Mouse (Mus musculus): ENCODE measurements around the gene Irak4. TPM values are rescaled to one million over a fixed set of nuclear protein-coding genes. Genes with fewer than 3 reads are reported as not detected.
A peak's percentile ranks its signal among the peaks of the same experiment; 100 is the strongest.

The Irak4 gene
- 1.3 and 1.5 TPM in 2 replicates for polyA plus RNA-seq (2015; fragmentation: Nextera tagmentation; extraction: Ambion mirVana)

DNA sequence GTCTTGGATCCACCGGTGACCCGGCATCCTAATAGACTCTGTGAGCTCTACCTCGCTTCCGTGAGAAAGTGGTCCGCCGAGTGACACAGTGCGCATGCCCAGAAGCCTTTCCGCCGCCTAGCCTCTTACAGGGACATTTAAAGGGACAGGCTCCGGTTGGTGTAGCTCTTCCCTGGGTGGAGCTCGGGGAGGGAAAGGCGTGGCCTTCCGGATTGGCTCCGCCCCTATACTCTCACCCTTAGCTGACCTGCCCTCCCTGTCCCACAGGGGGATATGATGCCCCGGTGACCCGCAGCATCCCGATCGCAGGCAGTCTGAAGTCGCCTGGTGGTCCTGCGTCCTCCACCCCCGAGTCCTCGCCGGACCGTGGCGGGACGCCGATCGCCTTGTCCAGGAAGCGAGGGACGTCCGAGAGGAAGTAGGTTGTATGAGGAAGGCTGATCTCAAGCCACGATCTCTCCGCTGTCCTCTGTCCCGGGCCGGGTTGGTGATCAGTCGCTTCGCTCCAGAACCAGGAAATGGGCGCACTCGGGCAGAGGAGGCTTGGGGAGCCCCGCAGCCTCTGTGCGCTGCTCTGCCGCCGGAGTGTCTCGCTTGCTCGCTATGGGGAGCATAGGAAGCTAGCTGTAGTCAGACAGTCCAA lies at the start of gene Irak4, which contains the start of gene Pus7l:
Gene Irak4, plus strand, starts transcription at position 235 of the 643 bp plus-strand sequence.
Gene Pus7l, minus strand, starts transcription at position 139 of the 643 bp plus-strand sequence.
- WGBS = under 1% methylated on average over 45 of the region's 45 CpGs
- Histone ChIP-seq H3K36me3 (ENCODE audit: control insufficient read depth, insufficient read depth, low read length) (no peaks in the 10 kb centered on the region), H3K4me2 (ENCODE audit: low read length) (peak within 1 kb of the TSS; percentile 67), H3K9me3 (replicated peaks; ENCODE audit: control insufficient read depth, low read length, poor library complexity, severe bottlenecking) (no peaks in the 10 kb centered on the region), H3K4me3 (ENCODE audit: low read depth, low read length) (peak within 1 kb of the TSS; percentile 88), H3K9ac (ENCODE audit: low read depth, low read length) (peak within 1 kb of the TSS; percentile 76), H3K27ac (ENCODE audit: low read length) (peak within 1 kb of the TSS; percentile 70), H3K4me1 (ENCODE audit: control insufficient read depth, insufficient read depth, low read length) (peaks cover 2% of the 10 kb centered on the region; the same call in 1 of the 2 replicates), H3K27me3 (ENCODE audit: control insufficient read depth, insufficient read depth, low read depth, low read length) (no peaks in the 10 kb centered on the region)
- peak; percentile 97 for ATAC-seq

DNA sequence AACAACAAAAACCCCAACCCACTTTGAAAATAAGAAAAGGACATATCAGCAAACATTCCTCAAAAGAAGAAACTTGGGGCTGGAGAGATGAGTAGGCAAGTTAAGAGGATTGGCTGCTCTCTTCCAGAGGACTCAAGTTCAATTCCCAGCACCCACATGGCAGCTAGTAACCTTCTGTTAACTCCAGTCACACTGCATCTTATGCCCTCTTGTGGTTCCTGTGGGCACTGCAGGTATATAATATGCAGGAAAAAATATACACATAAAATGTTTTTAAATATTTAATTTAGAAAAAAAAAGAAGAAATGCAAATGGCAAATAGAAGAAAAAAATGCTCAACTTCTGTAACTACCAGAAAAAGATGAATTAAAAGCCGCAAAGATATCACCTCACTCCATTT lies 49.0 kb upstream of the Irak4 start:
- H3K9me3 ChIP-seq (replicated peaks; ENCODE audit: control insufficient read depth, low read length, poor library complexity, severe bottlenecking) = 0 out of 2 replicates have a peak, but pooled peaks cover 3% of the 10 kb centered on the region
- no peak overlapping the region for H3K9ac ChIP-seq (ENCODE audit: low read depth, low read length)
- no peak overlapping the region for H3K4me3 ChIP-seq (ENCODE audit: low read depth, low read length)
- H3K27me3 ChIP-seq (ENCODE audit: control insufficient read depth, insufficient read depth, low read depth, low read length) = no peaks in the 10 kb centered on the region
- H3K4me2 ChIP-seq (ENCODE audit: low read length) = no peak overlapping the region
- 100% methylated on average over 1 of the region's 1 CpGs for WGBS
- H3K36me3 ChIP-seq (ENCODE audit: control insufficient read depth, insufficient read depth, low read length) = no peaks in the 10 kb centered on the region
- H3K27ac ChIP-seq (ENCODE audit: low read length) = no peak overlapping the region
- no peaks in the 10 kb centered on the region for H3K4me1 ChIP-seq (ENCODE audit: control insufficient read depth, insufficient read depth, low read length)
- ATAC-seq = no peak

DNA sequence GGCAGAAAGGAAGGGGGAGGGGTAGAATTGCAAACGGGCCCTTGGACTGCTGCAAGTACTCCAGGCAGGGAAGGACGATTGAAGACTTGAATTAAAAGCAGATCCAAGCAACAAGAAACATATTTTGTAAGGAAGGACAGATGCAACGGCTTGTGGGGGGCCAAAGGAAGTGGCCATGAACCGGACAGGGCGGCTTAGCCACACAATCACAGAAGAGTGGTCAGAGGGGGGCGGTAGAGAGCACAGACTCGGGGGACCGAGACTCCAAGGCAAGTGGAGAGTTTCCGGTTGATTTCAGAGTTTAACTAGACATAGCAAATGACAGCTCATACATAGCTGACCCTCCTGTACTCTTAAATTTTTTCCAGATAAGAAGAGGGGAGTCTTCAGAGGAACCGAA lies 47.5 kb upstream of the Irak4 start:
- H3K9me3 ChIP-seq (replicated peaks; ENCODE audit: control insufficient read depth, low read length, poor library complexity, severe bottlenecking) = 0 out of 2 replicates have a peak, but pooled peaks cover 3% of the 10 kb centered on the region
- H3K4me1 ChIP-seq (ENCODE audit: control insufficient read depth, insufficient read depth, low read length) = no peaks in the 10 kb centered on the region
- ATAC-seq = no peak
- no peak overlapping the region for H3K9ac ChIP-seq (ENCODE audit: low read depth, low read length)
- no peak overlapping the region for H3K4me3 ChIP-seq (ENCODE audit: low read depth, low read length)
- 77% methylated on average over 10 of the region's 10 CpGs for WGBS
- H3K27ac ChIP-seq (ENCODE audit: low read length) = no peak overlapping the region
- H3K36me3 ChIP-seq (ENCODE audit: control insufficient read depth, insufficient read depth, low read length) = no peaks in the 10 kb centered on the region
- H3K4me2 ChIP-seq (ENCODE audit: low read length) = no peak overlapping the region
- no peaks in the 10 kb centered on the region for H3K27me3 ChIP-seq (ENCODE audit: control insufficient read depth, insufficient read depth, low read depth, low read length)

DNA sequence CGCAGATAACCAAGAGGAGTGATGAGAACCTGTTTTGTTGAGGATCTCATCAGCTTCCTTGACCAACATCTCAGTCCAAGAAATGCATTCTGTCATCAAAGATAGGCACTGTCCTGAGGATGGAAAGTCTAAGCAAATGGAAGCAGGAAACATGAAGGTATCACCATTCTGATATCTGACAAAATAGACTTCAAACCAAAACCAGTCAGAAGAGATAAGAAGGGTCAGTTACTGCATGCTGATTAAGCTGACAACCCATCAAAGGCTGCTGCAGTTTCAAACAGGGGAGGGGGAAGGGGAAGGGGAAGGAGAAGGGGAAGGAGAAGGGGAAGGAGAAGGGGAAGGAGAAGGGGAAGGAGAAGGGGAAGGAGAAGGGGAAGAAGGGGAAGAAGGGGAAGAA lies 44.2 kb upstream of the Irak4 start:
- no peak overlapping the region for H3K27ac ChIP-seq (ENCODE audit: low read length)

DNA sequence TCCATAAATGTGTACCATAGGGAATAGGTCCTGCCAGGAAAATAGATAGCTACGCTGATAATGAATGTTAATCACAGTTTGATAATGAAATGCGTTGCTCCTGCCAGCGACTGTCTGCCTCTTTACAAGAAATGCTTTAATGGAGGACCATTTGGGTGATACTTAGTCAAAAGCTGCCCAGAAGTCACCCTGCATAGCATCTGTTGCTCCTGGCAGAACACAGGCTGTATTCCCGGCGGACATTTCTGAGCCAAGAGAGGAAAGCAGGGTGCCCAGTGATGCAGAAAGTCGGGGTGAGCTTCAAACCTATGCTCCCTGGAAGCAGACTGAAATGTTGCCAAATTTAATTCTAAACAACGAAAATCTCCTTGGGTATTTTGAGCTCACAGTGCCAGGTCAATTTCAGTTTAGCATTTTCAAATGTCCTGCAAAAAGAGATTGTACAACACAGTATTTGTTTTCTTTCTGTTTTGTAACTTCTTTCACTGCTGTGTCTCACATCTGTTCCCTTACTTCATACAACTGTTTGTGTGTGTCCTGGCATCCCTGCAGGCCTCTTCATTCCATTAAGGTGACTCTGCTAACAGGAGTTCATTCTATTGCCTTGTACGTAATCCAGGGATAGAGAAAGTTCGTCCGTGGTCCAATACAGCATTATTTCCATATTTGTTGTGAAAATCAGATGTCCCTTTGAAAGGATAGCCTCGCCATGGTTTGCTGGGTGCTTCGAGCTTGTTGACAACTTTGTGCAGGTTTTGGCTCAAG lies 39.8 kb upstream of the Irak4 start:
- Histone ChIP-seq H3K9ac (ENCODE audit: low read depth, low read length) (no peak overlapping the region), H3K27ac (ENCODE audit: low read length) (no peak overlapping the region), H3K4me1 (ENCODE audit: control insufficient read depth, insufficient read depth, low read length) (no peaks in the 10 kb centered on the region), H3K36me3 (ENCODE audit: control insufficient read depth, insufficient read depth, low read length) (no peaks in the 10 kb centered on the region), H3K4me2 (ENCODE audit: low read length) (no peak overlapping the region), H3K27me3 (ENCODE audit: control insufficient read depth, insufficient read depth, low read depth, low read length) (no peaks in the 10 kb centered on the region), H3K4me3 (ENCODE audit: low read depth, low read length) (no peak overlapping the region), H3K9me3 (replicated peaks; ENCODE audit: control insufficient read depth, low read length, poor library complexity, severe bottlenecking) (no peaks in the 10 kb centered on the region)
- ATAC-seq = no peak
- 54% methylated on average over 12 of the region's 12 CpGs for WGBS

More for the DNA sequence above, 44.2 kb upstream of the Irak4 start:
- Histone ChIP-seq H3K9ac (ENCODE audit: low read depth, low read length) (no peak overlapping the region), H3K36me3 (ENCODE audit: control insufficient read depth, insufficient read depth, low read length) (no peaks in the 10 kb centered on the region), H3K4me1 (ENCODE audit: control insufficient read depth, insufficient read depth, low read length) (no peaks in the 10 kb centered on the region), H3K27me3 (ENCODE audit: control insufficient read depth, insufficient read depth, low read depth, low read length) (no peaks in the 10 kb centered on the region), H3K4me2 (ENCODE audit: low read length) (no peak overlapping the region), H3K9me3 (replicated peaks; ENCODE audit: control insufficient read depth, low read length, poor library complexity, severe bottlenecking) (0 out of 2 replicates have a peak, but pooled peaks cover 2% of the 10 kb centered on the region), H3K4me3 (ENCODE audit: low read depth, low read length) (no peak overlapping the region)
- ATAC-seq = no peak
- WGBS = 84% methylated on average over 1 of the region's 1 CpGs

DNA sequence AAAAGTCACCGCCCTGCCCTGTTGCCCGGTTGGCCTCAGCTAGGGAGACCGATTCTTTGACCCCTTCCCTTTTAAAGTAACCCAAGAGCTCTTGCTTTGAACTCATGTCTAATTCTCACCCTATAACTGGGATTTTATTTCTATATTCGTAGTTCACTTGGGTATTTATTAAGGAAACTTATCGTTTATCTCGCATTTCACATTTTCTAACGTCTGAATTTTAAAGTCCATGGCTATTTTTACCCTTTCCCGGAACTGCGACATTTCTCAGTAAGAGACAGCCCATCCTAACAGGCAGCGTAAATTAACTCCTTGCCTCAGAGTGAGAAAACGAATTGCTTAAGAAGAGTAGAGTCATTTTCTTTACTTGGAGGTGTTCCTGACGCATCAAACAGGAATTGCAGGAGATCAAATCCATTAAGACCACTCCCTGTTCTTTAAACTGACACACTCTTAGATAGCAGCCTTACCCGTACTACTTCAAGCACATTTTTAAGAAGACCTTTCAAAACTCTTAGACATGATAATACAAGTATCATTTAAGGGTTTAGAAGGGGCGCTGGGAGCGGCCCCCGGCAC lies 25.4 kb upstream of the Irak4 start:
- H3K27me3 ChIP-seq (ENCODE audit: control insufficient read depth, insufficient read depth, low read depth, low read length) = no peaks in the 10 kb centered on the region
- no peaks in the 10 kb centered on the region; the same call in 1 of the 2 replicates for H3K36me3 ChIP-seq (ENCODE audit: control insufficient read depth, insufficient read depth, low read length)
- no peaks in the 10 kb centered on the region for H3K4me1 ChIP-seq (ENCODE audit: control insufficient read depth, insufficient read depth, low read length)
- H3K9ac ChIP-seq (ENCODE audit: low read depth, low read length) = no peak overlapping the region
- H3K4me3 ChIP-seq (ENCODE audit: low read depth, low read length) = no peak overlapping the region
- WGBS = 72% methylated on average over 16 of the region's 16 CpGs
- H3K4me2 ChIP-seq (ENCODE audit: low read length) = no peak overlapping the region
- ATAC-seq = no peak
- no peak overlapping the region for H3K27ac ChIP-seq (ENCODE audit: low read length)
- H3K9me3 ChIP-seq (replicated peaks; ENCODE audit: control insufficient read depth, low read length, poor library complexity, severe bottlenecking) = 0 out of 2 replicates have a peak, but pooled peaks cover 2% of the 10 kb centered on the region

DNA sequence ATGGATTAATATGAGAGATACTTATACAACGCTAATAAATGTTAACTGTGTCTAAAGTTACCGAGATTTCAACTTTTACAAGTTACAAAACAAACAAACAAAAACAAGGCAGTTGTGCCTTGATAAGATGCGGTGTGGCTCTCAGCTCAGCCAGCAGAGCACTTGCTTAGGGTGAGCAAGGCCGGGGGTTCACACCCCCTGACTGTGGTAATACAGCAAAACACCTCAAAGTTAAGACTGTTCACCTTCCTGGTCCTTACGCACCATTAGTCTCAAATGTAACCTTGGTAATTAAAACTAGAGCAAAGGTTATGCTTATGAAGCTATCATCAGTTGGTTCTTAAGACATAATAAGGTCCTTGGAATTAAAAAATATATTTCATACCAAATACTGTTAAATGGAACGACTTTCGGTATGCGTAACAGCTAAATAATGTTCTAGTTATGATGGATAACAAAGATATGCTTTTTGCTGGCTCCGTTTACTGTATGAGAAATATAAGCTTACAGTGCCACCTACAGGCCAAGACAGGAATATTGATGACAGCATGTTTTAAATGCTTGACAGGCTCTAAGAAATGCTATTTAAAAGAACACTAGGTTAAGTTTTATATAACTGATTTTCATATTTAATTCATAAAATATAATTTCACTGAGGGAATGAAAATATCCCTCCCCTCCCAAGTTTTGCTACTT lies 23.1 kb upstream of the Irak4 start:
- Histone ChIP-seq H3K36me3 (ENCODE audit: control insufficient read depth, insufficient read depth, low read length) (no peaks in the 10 kb centered on the region; the same call in 1 of the 2 replicates), H3K9ac (ENCODE audit: low read depth, low read length) (no peak overlapping the region), H3K4me2 (ENCODE audit: low read length) (no peak overlapping the region), H3K4me1 (ENCODE audit: control insufficient read depth, insufficient read depth, low read length) (no peaks in the 10 kb centered on the region), H3K9me3 (replicated peaks; ENCODE audit: control insufficient read depth, low read length, poor library complexity, severe bottlenecking) (0 out of 2 replicates have a peak, but pooled peaks cover 2% of the 10 kb centered on the region), H3K27me3 (ENCODE audit: control insufficient read depth, insufficient read depth, low read depth, low read length) (no peaks in the 10 kb centered on the region), H3K27ac (ENCODE audit: low read length) (no peak overlapping the region), H3K4me3 (ENCODE audit: low read depth, low read length) (no peak overlapping the region)
- 47% methylated on average over 9 of the region's 9 CpGs for whole genome bisulfite sequencing
- 0 out of 2 replicates have a peak, but pooled peaks have one; percentile 51 for ATAC-seq

DNA sequence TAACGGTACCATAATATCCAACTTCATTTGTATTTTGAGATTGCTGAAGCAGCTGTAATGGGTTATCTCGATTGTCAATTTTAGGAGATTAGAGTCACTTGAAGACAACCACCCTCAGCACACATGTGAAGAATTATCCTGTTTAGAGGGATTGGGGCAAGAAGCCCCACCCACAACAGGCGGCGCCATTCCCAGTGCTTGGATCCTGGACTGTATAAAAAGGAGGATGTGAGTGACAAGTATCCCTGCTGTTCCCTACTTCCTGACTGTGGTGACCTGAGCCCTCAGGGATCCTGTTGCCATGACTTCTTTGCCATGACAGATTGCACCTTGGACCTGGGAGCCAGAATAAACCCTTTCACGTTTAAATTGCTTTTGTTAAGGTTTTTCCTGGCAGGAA lies 22.5 kb upstream of the Irak4 start:
- no peak overlapping the region for H3K4me3 ChIP-seq (ENCODE audit: low read depth, low read length)
- 78% methylated on average over 5 of the region's 5 CpGs for WGBS
- H3K9ac ChIP-seq (ENCODE audit: low read depth, low read length) = no peak overlapping the region
- no peak for ATAC-seq
- H3K36me3 ChIP-seq (ENCODE audit: control insufficient read depth, insufficient read depth, low read length) = no peaks in the 10 kb centered on the region; the same call in 1 of the 2 replicates
- 0 out of 2 replicates have a peak, but pooled peaks cover 2% of the 10 kb centered on the region for H3K9me3 ChIP-seq (replicated peaks; ENCODE audit: control insufficient read depth, low read length, poor library complexity, severe bottlenecking)
- H3K27me3 ChIP-seq (ENCODE audit: control insufficient read depth, insufficient read depth, low read depth, low read length) = no peaks in the 10 kb centered on the region
- no peaks in the 10 kb centered on the region for H3K4me1 ChIP-seq (ENCODE audit: control insufficient read depth, insufficient read depth, low read length)
- no peak overlapping the region for H3K4me2 ChIP-seq (ENCODE audit: low read length)
- H3K27ac ChIP-seq (ENCODE audit: low read length) = no peak overlapping the region

All from midbrain, embryonic 16.5 days (tissue).